Mouse (Mus musculus) spleen, adult 2 months (tissue): ENCODE measurements around the gene Myo16. TPM values are rescaled to one million over a fixed set of nuclear protein-coding genes. Genes with fewer than 3 reads are reported as not detected.

Experiments used
- DNase-seq, 2 experiments: peaks; one replicate each; pipeline versions ENCODE4 v3.0.0 to v3.0.0-alpha.2; 2012 to 2021; ENCODE audit warnings: low spot score in 2 of 2, low read depth in 1 of 2
- H3K27ac ChIP-seq: fragments of 200-500 bp; 2 replicates; pipeline ENCODE4 v1.5.1; 2012; ENCODE audit warnings: low read length, inconsistent platforms; ENCODE audit not compliant: insufficient read depth
- H3K27me3 ChIP-seq: fragments of 200-500 bp; 2 replicates; pipeline ENCODE4 v1.6.1; 2012; ENCODE audit warnings: mild to moderate bottlenecking, moderate library complexity, low read length, inconsistent platforms; ENCODE audit not compliant: control insufficient read depth, insufficient read depth
- H3K36me3 ChIP-seq: fragments of 200-500 bp; 2 replicates; pipeline ENCODE4 v1.6.1; 2012; ENCODE audit warnings: mild to moderate bottlenecking, low read length, inconsistent platforms; ENCODE audit not compliant: control insufficient read depth, insufficient read depth
- H3K4me1 ChIP-seq: fragments of 200-500 bp; 2 replicates; pipeline ENCODE4 v1.6.1; 2011; ENCODE audit warnings: inconsistent platforms; ENCODE audit not compliant: control insufficient read depth, insufficient read depth, insufficient read length
- H3K4me3 ChIP-seq: fragments of 200-500 bp; 2 replicates; pipeline ENCODE4 v1.5.1; 2011; ENCODE audit warnings: mild to moderate bottlenecking, inconsistent platforms; ENCODE audit not compliant: insufficient read depth, insufficient read length; ENCODE audit errors: extremely low read depth
- CTCF ChIP-seq: fragments of 200-500 bp; IDR thresholded peaks from 2 replicates; pipeline ENCODE4 v1.5.1; 2011; ENCODE audit warnings: mild to moderate bottlenecking, inconsistent platforms; ENCODE audit not compliant: insufficient read depth, insufficient read length, insufficient replicate concordance; ENCODE audit errors: extremely low read depth
- POLR2A ChIP-seq: fragments of 200-500 bp; IDR thresholded peaks from 2 replicates; pipeline ENCODE4 v1.6.1; 2011; ENCODE audit warnings: low read depth, low read length, inconsistent platforms
- WGBS: fragments of 180-500 bp; shearing (Covaris S2); methylation state at CpG from one replicate; pipeline ENCODE4 v1.1.7; 2018; 5-methylcytosine and 5-hydroxymethylcytosine counted together
- polyA plus RNA-seq: library from polyadenylated mRNA; depleted of rRNA; stranded (reverse); fragments of >200 nt; gene quantifications from 2 replicates; pipeline ENCODE4 v1.2.3, GENCODE M21; 2012

Gene Myo16
- polyA plus RNA-seq, 1 experiment, result 0.39 TPM

- Histone ChIP-seq H3K27ac (no peak overlapping the region), H3K27me3 (no peaks in the 10 kb centered on the region), H3K4me3 (no peak overlapping the region), H3K4me1 (no peaks in the 10 kb centered on the region), H3K36me3 (no peaks in the 10 kb centered on the region)
- DNase-seq, result no peak
- WGBS, result 82% methylated on average over 7 of the region's 7 CpGs
- no peak for TF ChIP-seq CTCF
- no peak for TF ChIP-seq POLR2A
Observed at GRCm38 (mm10) chr8:10174841-10175680, 21.4 kb downstream of the Myo16 start.

GRCm38 (mm10) chr8:10175976-10176375 is 22.3 kb downstream of the Myo16 start:
- no peak for TF ChIP-seq CTCF
- TF ChIP-seq POLR2A, result no peak

GRCm38 (mm10) chr8:10177131-10177530 is 23.4 kb downstream of the Myo16 start:
- 57% methylated on average over 4 of the region's 4 CpGs for WGBS
- H3K36me3 ChIP-seq, result no peaks in the 10 kb centered on the region
- no peaks in the 10 kb centered on the region for H3K4me1 ChIP-seq
- no peak overlapping the region for H3K4me3 ChIP-seq
- DNase-seq, result no peak
- TF ChIP-seq POLR2A (no peak), CTCF (no peak)
- H3K27me3 ChIP-seq, result no peaks in the 10 kb centered on the region
- no peak overlapping the region for H3K27ac ChIP-seq

More at GRCm38 (mm10) chr8:10175976-10176375, 22.3 kb downstream of the Myo16 start:
- no peak overlapping the region for H3K4me3 ChIP-seq
- no peaks in the 10 kb centered on the region for H3K4me1 ChIP-seq
- H3K36me3 ChIP-seq, result no peaks in the 10 kb centered on the region
- H3K27me3 ChIP-seq, result no peaks in the 10 kb centered on the region
- no peak for DNase-seq
- 90% methylated on average over 4 of the region's 4 CpGs for WGBS
- H3K27ac ChIP-seq, result no peak overlapping the region

DNA sequence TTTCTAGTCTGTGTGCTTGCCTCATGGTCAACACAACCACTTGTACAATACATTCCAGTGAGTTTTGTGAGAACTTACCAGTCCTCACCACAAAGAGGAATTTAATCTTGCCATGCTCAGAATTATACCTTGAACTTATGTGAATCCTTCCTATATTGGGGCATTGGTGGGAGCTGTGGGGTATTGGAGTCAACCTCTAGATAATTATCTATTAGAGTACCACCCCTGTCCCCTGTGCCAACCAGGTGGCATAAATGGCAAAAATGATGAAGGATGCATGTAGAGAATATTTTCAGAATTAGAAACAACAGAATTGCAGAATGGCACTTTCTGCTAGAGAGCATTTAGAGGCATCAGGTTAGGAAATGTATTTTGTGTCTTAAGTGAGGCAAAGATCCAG is 25.3 kb downstream of the Myo16 start:
- Histone ChIP-seq H3K36me3 (no peaks in the 10 kb centered on the region), H3K27ac (no peak overlapping the region), H3K4me1 (no peaks in the 10 kb centered on the region), H3K27me3 (no peaks in the 10 kb centered on the region), H3K4me3 (no peak overlapping the region)
- TF ChIP-seq POLR2A (no peak), CTCF (no peak)
- no peak for DNase-seq

- no peak overlapping the region for H3K4me3 ChIP-seq
- no peak overlapping the region for H3K27ac ChIP-seq
- H3K4me1 ChIP-seq, result no peaks in the 10 kb centered on the region
- no peaks in the 10 kb centered on the region for H3K36me3 ChIP-seq
- no peak for DNase-seq
- no peaks in the 10 kb centered on the region for H3K27me3 ChIP-seq
- no peak for TF ChIP-seq CTCF
- no peak for TF ChIP-seq POLR2A
- 89% methylated on average over 6 of the region's 6 CpGs for WGBS
Observed at GRCm38 (mm10) chr8:10190607-10191006, 36.9 kb downstream of the Myo16 start.

GRCm38 (mm10) chr8:10198164-10198563 is 44.5 kb downstream of the Myo16 start:
- Histone ChIP-seq H3K4me1 (no peaks in the 10 kb centered on the region), H3K27ac (no peak overlapping the region), H3K36me3 (no peaks in the 10 kb centered on the region), H3K27me3 (no peaks in the 10 kb centered on the region), H3K4me3 (no peak overlapping the region)
- no peak for DNase-seq
- 78% methylated on average over 7 of the region's 7 CpGs for WGBS
- TF ChIP-seq CTCF (no peak), POLR2A (no peak)

DNA sequence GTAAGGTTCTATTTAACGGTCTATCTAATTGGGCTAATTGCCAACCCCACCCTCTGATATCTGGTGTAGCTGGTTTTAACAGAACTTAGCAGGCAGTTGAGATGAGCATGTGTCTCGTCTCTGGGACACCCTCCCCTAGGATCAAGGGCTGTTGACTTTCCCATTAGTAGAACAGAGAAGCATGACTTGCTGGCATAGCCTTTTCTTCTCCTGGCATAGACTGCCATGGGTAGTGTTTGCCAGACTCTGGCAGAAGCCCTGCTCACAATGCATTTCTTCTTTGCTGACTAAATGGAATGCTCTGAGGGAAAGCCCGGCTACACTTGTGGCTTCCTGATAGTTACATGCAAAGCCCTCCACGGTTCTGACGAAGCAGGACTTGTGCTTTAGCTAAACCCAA is 45.6 kb downstream of the Myo16 start:
- Histone ChIP-seq H3K4me3 (no peak overlapping the region), H3K27me3 (no peaks in the 10 kb centered on the region), H3K27ac (no peak overlapping the region), H3K4me1 (no peaks in the 10 kb centered on the region), H3K36me3 (no peaks in the 10 kb centered on the region)
- TF ChIP-seq POLR2A, result no peak
- no peak for TF ChIP-seq CTCF
- no peak for DNase-seq
- 78% methylated on average over 5 of the region's 5 CpGs for WGBS
